Comparison of ENCODE assay signal across 12 mouse cellular contexts in genomic region chr15:27945570-27945969, GRCm38 (mm10).
"Had no signal": no experiment of that assay in that cellular context is flagged by ENCODE, and none has a peak within 500 bp of the region (broad histone marks: within the 10 kb centered on the region; RNA-seq: fewer than 3 reads in every experiment).

No protein-coding gene starts in this region.

- H3K4me3 ChIP-seq: limb, embryonic 15.5 days; liver, embryonic 12.5 days; midbrain, embryonic 10.5 days; neural tube, embryonic 13.5 days; stomach, embryonic 15.5 days had no signal

- H3K9ac ChIP-seq: limb, embryonic 15.5 days; liver, embryonic 12.5 days; lung, embryonic 14.5 days; neural tube, embryonic 13.5 days; stomach, embryonic 15.5 days had no signal

- H3K9me3 ChIP-seq: limb, embryonic 15.5 days; liver, embryonic 12.5 days; midbrain, embryonic 10.5 days; neural tube, embryonic 13.5 days; stomach, embryonic 15.5 days had no signal

- DNase-seq: lung, embryonic 14.5 days; lung, postnatal 10 days; lung, postnatal 4 days; right cerebral cortex, postnatal 14 days; thymus, adult 2 months; thymus, postnatal 25 days had no signal

- H3K36me3 ChIP-seq: limb, embryonic 15.5 days; liver, embryonic 12.5 days; midbrain, embryonic 10.5 days; neural tube, embryonic 13.5 days; stomach, embryonic 15.5 days had no signal

- ATAC-seq: liver, embryonic 12.5 days; midbrain, embryonic 16.5 days had no signal

- H3K4me2 ChIP-seq: limb, embryonic 15.5 days; liver, embryonic 12.5 days; lung, embryonic 14.5 days; neural tube, embryonic 13.5 days; stomach, embryonic 15.5 days had no signal

- H3K27ac ChIP-seq: limb, embryonic 15.5 days; liver, embryonic 12.5 days; midbrain, embryonic 10.5 days; neural tube, embryonic 13.5 days; stomach, embryonic 15.5 days had no signal

- H3K27me3 ChIP-seq: limb, embryonic 15.5 days; liver, embryonic 12.5 days; neural tube, embryonic 13.5 days; stomach, embryonic 15.5 days had no signal

- H3K4me1 ChIP-seq: liver, embryonic 12.5 days had no signal
